Mouse (Mus musculus): ENCODE measurements around the gene Cnot6. TPM values are rescaled to one million over a fixed set of nuclear protein-coding genes. Genes with fewer than 3 reads are reported as not detected.

The Cnot6 gene
- polyA plus RNA-seq, 1 experiment from 2014 or later: 53.9 TPM

DNA sequence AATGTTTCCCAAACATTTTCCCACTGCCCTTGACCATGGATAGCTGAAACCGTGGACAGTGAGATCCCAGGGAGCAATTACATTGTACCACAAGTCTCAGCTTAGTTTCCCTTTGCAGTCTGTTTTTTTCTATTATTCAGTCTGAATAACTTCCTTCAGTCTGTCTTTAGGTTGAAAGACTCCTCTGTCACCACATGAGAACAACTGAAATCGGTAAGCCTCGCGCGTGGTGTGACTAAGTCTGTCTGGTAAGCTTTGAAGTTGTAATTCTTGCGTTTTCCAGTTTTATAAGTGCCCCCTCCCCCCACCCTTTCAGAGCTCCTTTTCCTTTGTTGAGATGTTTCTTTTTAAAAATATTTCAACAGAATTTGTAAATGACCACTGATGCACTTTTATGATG lies 10.2 kb upstream of the Cnot6 start:
- Histone ChIP-seq H3K4me2 (ENCODE audit: low read depth) (no peak overlapping the region), H3K27me3 (ENCODE audit: control insufficient read depth, insufficient read depth, low read length) (no peaks in the 10 kb centered on the region), H3K9me3 (ENCODE audit: control insufficient read depth, low read length) (no peaks in the 10 kb centered on the region), H3K4me3 (ENCODE audit: low read depth, low read length) (no peak overlapping the region), H3K9ac (ENCODE audit: low read length) (no peak overlapping the region), H3K4me1 (ENCODE audit: control insufficient read depth, insufficient read depth, low read length) (no peaks in the 10 kb centered on the region), H3K27ac (ENCODE audit: low read depth, low read length) (no peak overlapping the region), H3K36me3 (ENCODE audit: control insufficient read depth, insufficient read depth, low read length) (no peaks in the 10 kb centered on the region)
- DNase-seq (ENCODE audit: low spot score) (no peak), ATAC-seq (ENCODE audit: insufficient read depth, low FRiP score, low TSS enrichment) (no peak)
- WGBS: 84% methylated on average over 6 of the region's 6 CpGs

- no peak overlapping the region for H3K9ac ChIP-seq (ENCODE audit: low read length)
- no peaks in the 10 kb centered on the region for H3K36me3 ChIP-seq (ENCODE audit: control insufficient read depth, insufficient read depth, low read length)
- ATAC-seq (ENCODE audit: insufficient read depth, low FRiP score, low TSS enrichment) (no peak), DNase-seq (ENCODE audit: low spot score) (no peak)
- 84% methylated on average over 1 of the region's 1 CpGs for WGBS
- no peak overlapping the region for H3K27ac ChIP-seq (ENCODE audit: low read depth, low read length)
- no peak overlapping the region for H3K4me3 ChIP-seq (ENCODE audit: low read depth, low read length)
- H3K4me1 ChIP-seq (ENCODE audit: control insufficient read depth, insufficient read depth, low read length): no peaks in the 10 kb centered on the region
- H3K27me3 ChIP-seq (ENCODE audit: control insufficient read depth, insufficient read depth, low read length): no peaks in the 10 kb centered on the region
- H3K4me2 ChIP-seq (ENCODE audit: low read depth): no peak overlapping the region
- H3K9me3 ChIP-seq (ENCODE audit: control insufficient read depth, low read length): no peaks in the 10 kb centered on the region
Measured at GRCm38 (mm10) chr11:49721358-49721757, 8.8 kb upstream of the Cnot6 start.

DNA sequence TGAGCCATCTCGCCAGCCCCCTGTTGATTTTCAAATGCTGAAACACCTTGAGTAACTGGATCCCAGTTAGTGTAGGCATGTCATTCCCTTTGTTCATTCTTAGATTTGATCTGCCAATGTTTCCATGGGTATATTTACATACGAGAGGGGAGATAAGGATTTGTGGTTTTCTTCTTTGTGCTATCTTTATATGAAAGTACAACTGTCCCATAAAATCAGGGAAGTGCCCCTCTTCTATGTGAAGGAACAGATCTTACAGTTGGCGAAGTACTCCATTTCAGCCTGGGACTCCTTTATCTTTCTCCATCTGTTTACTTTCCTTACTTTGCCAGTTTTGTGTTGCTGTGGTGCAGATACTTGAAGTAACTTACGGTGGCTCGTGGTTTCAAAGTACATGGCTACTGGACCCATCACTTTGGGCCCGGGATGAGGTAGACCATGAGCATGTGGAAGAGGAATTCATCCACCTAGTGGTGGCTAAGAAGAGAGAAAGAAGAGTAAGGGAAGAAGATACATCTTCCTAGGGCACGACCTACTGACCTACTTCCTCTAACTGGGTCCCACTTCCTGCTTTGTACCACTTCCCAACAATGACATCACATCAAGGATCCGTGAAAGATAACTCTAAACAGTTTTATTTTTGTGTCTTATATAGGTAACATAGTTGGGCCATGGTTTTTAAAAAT lies 7.1 kb upstream of the Cnot6 start:
- Histone ChIP-seq H3K4me2 (ENCODE audit: low read depth) (no peak overlapping the region), H3K27me3 (ENCODE audit: control insufficient read depth, insufficient read depth, low read length) (no peaks in the 10 kb centered on the region), H3K4me3 (ENCODE audit: low read depth, low read length) (no peak overlapping the region), H3K9me3 (ENCODE audit: control insufficient read depth, low read length) (no peaks in the 10 kb centered on the region), H3K4me1 (ENCODE audit: control insufficient read depth, insufficient read depth, low read length) (no peaks in the 10 kb centered on the region), H3K27ac (ENCODE audit: low read depth, low read length) (no peak overlapping the region), H3K36me3 (ENCODE audit: control insufficient read depth, insufficient read depth, low read length) (no peaks in the 10 kb centered on the region), H3K9ac (ENCODE audit: low read length) (no peak overlapping the region)
- ATAC-seq (ENCODE audit: insufficient read depth, low FRiP score, low TSS enrichment) (no peak), DNase-seq (ENCODE audit: low spot score) (no peak)
- 91% methylated on average over 8 of the region's 8 CpGs for WGBS

- 0 out of 2 replicates have a peak overlapping the region, but pooled peaks have one; percentile 44 for H3K27ac ChIP-seq (ENCODE audit: low read depth, low read length)
- no peaks in the 10 kb centered on the region for H3K9me3 ChIP-seq (ENCODE audit: control insufficient read depth, low read length)
- peak overlapping the region; percentile 99 for H3K9ac ChIP-seq (ENCODE audit: low read length)
- H3K4me3 ChIP-seq (ENCODE audit: low read depth, low read length): peak overlapping the region; percentile 99
- ATAC-seq (ENCODE audit: insufficient read depth, low FRiP score, low TSS enrichment) (peak; percentile 3; the same call in 1 of the 2 replicates), DNase-seq (ENCODE audit: low spot score) (peak; percentile 44)
- WGBS: 41% methylated on average over 20 of the region's 20 CpGs
- H3K27me3 ChIP-seq (ENCODE audit: control insufficient read depth, insufficient read depth, low read length): no peaks in the 10 kb centered on the region
- H3K4me1 ChIP-seq (ENCODE audit: control insufficient read depth, insufficient read depth, low read length): peaks cover 11% of the 10 kb centered on the region
- H3K4me2 ChIP-seq (ENCODE audit: low read depth): peak overlapping the region; percentile 44
- no peaks in the 10 kb centered on the region for H3K36me3 ChIP-seq (ENCODE audit: control insufficient read depth, insufficient read depth, low read length)
Measured at GRCm38 (mm10) chr11:49713336-49714334, 1.1 kb upstream of the Cnot6 start.

- peak overlapping the region; percentile 99 for H3K9ac ChIP-seq (ENCODE audit: low read length)
- H3K27me3 ChIP-seq (ENCODE audit: control insufficient read depth, insufficient read depth, low read length): no peaks in the 10 kb centered on the region
- ATAC-seq (ENCODE audit: insufficient read depth, low FRiP score, low TSS enrichment) (peak; percentile 68), DNase-seq (ENCODE audit: low spot score) (peak; percentile 53)
- WGBS: under 1% methylated on average over 47 of the region's 70 CpGs
- H3K4me3 ChIP-seq (ENCODE audit: low read depth, low read length): peak overlapping the region; percentile 99
- peaks cover 11% of the 10 kb centered on the region for H3K4me1 ChIP-seq (ENCODE audit: control insufficient read depth, insufficient read depth, low read length)
- peak overlapping the region; percentile 91 for H3K27ac ChIP-seq (ENCODE audit: low read depth, low read length)
- H3K36me3 ChIP-seq (ENCODE audit: control insufficient read depth, insufficient read depth, low read length): no peaks in the 10 kb centered on the region
- peak overlapping the region; percentile 60 for H3K4me2 ChIP-seq (ENCODE audit: low read depth)
- no peaks in the 10 kb centered on the region for H3K9me3 ChIP-seq (ENCODE audit: control insufficient read depth, low read length)
Measured at GRCm38 (mm10) chr11:49711981-49712554, 455 bp downstream of the Cnot6 start.

DNA sequence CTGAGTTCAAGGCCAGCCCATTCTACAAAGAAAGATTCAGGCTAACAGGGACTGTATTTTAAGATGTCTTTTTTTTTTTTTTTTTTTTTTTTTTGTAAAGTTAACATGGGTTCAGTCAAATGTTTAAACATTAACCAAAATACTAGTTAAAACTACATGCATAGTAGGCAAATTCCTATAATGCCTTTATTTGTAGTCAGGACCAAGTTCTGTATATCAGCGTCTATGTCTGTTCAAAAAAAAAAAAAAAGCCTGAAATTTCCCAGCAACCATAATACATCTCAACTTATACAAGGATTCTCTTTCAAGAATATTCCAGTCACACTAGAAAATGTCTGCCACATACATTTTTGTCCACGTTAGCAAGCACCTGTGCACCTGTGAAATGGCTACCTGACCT lies 1.9 kb downstream of the Cnot6 start:
- no peaks in the 10 kb centered on the region for H3K9me3 ChIP-seq (ENCODE audit: control insufficient read depth, low read length)
- no peaks in the 10 kb centered on the region for H3K27me3 ChIP-seq (ENCODE audit: control insufficient read depth, insufficient read depth, low read length)
- no peaks in the 10 kb centered on the region; the same call in 1 of the 2 replicates for H3K36me3 ChIP-seq (ENCODE audit: control insufficient read depth, insufficient read depth, low read length)
- peak overlapping the region; percentile 60 for H3K4me2 ChIP-seq (ENCODE audit: low read depth)
- DNase-seq (ENCODE audit: low spot score) (no peak), ATAC-seq (ENCODE audit: insufficient read depth, low FRiP score, low TSS enrichment) (no peak)
- WGBS: 96% methylated on average over 2 of the region's 2 CpGs
- H3K27ac ChIP-seq (ENCODE audit: low read depth, low read length): no peak overlapping the region
- H3K4me3 ChIP-seq (ENCODE audit: low read depth, low read length): peak overlapping the region; percentile 99
- H3K4me1 ChIP-seq (ENCODE audit: control insufficient read depth, insufficient read depth, low read length): peaks cover 11% of the 10 kb centered on the region
- no peak overlapping the region for H3K9ac ChIP-seq (ENCODE audit: low read length)

DNA sequence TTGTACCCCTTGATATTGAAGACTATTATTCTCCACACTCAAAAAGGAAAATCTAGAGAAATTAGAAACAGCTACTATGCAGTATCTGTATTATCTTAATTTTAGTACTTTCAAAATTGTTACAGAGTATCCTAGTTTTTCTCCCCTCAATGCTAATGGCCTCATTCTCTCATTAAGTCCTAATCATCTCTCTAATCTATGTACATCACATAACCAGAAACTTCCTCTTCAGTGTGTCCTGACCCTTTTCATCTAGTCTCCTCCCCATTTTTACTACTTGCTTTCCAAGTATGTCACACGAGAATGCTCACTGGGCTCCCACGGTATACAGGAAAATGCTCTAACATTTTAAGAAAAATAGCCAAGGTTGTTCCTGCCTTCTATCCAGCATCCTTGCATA lies 4.7 kb downstream of the Cnot6 start:
- H3K27ac ChIP-seq (ENCODE audit: low read depth, low read length): no peak overlapping the region
- H3K4me1 ChIP-seq (ENCODE audit: control insufficient read depth, insufficient read depth, low read length): peaks cover 11% of the 10 kb centered on the region
- H3K9ac ChIP-seq (ENCODE audit: low read length): no peak overlapping the region
- no peak overlapping the region for H3K4me3 ChIP-seq (ENCODE audit: low read depth, low read length)
- WGBS: 90% methylated on average over 2 of the region's 2 CpGs
- peaks cover 2% of the 10 kb centered on the region; the same call in 1 of the 2 replicates for H3K36me3 ChIP-seq (ENCODE audit: control insufficient read depth, insufficient read depth, low read length)
- ATAC-seq (ENCODE audit: insufficient read depth, low FRiP score, low TSS enrichment): no peak
- no peaks in the 10 kb centered on the region for H3K9me3 ChIP-seq (ENCODE audit: control insufficient read depth, low read length)
- H3K4me2 ChIP-seq (ENCODE audit: low read depth): no peak overlapping the region
- no peaks in the 10 kb centered on the region for H3K27me3 ChIP-seq (ENCODE audit: control insufficient read depth, insufficient read depth, low read length)
- no peak for DNase-seq (ENCODE audit: low spot score)

DNA sequence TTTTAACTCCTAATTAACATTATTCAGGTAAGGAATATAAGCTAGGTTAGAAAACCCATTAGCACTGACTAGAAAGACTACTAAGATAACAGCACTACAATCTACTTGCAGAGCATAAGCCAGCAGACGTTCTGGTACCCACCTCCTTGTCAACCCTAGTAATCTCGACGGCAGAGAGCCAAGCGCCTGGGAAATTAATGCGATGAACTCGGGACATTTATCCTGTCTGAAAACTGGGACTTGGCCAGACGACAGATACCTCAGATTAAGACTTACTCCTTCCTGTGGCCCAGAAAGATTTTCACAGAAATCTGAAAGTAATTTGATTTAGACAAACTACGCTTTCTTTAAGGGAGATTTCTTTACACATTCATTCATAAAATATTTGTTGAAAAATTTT lies 7.7 kb downstream of the Cnot6 start:
- H3K9me3 ChIP-seq (ENCODE audit: control insufficient read depth, low read length): no peaks in the 10 kb centered on the region
- no peak overlapping the region for H3K4me3 ChIP-seq (ENCODE audit: low read depth, low read length)
- H3K4me1 ChIP-seq (ENCODE audit: control insufficient read depth, insufficient read depth, low read length): no peaks in the 10 kb centered on the region
- no peak overlapping the region for H3K27ac ChIP-seq (ENCODE audit: low read depth, low read length)
- no peak for DNase-seq (ENCODE audit: low spot score)
- H3K27me3 ChIP-seq (ENCODE audit: control insufficient read depth, insufficient read depth, low read length): no peaks in the 10 kb centered on the region
- WGBS: 93% methylated on average over 8 of the region's 8 CpGs
- no peak overlapping the region for H3K4me2 ChIP-seq (ENCODE audit: low read depth)
- no peak overlapping the region for H3K9ac ChIP-seq (ENCODE audit: low read length)
- H3K36me3 ChIP-seq (ENCODE audit: control insufficient read depth, insufficient read depth, low read length): peaks cover 10% of the 10 kb centered on the region
- ATAC-seq (ENCODE audit: insufficient read depth, low FRiP score, low TSS enrichment): no peak

All from neural tube, embryonic 11.5 days (tissue).